Mouse (Mus musculus) layer of hippocampus, adult 9-10 months (tissue): ENCODE data around the gene 1810055G02Rik.

Source experiments
- DNase-seq: peaks from one replicate; pipeline ENCODE4 v3.0.0; 2022; ENCODE audit warnings: low spot score

Gene 1810055G02Rik

DNA sequence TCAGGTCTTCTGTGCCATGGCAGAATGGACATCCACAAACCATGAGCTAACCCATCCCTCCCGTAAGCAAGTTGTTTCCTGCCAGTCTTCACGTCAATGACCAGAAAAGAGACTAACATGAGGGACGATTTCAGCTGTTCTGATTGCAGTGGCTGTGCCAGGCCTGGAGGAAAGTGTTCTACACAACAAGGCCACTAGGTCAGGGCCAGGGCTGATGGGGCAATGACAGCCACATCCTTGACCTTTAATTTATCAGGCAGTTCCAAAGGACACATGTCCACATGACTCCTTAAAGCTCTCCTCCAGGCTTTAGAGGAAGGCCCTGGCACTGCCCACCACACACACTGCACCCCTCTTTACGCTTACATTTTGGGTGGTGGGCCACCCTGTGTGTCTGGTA, 12.6 kb upstream of the 1810055G02Rik start:
- no peak for DNase-seq

DNA sequence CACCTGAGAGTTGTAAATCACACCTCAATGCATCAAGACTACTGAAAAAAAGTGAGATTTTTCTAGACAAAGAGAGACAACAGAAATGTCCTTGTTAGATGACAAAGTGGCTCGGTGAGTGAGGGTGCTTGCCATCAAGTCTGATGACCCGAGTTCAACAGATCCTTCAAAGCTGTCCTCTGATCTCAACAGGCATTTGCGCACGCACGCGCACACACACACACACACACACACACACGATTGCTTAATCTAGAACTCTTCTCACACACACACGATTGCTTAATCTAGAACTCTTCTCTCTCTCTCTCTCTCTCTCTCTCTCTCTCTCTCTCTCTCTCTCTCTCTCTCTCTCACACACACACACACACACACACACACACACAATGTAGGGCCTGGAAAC, 12.1 kb upstream of the 1810055G02Rik start:
- no peak for DNase-seq

GRCm38 (mm10) chr19:3698035-3698434, 10.1 kb upstream of the 1810055G02Rik start:
- no peak for DNase-seq

GRCm38 (mm10) chr19:3699508-3700438, 8.3 kb upstream of the 1810055G02Rik start:
- peak; percentile 68 for DNase-seq

DNA sequence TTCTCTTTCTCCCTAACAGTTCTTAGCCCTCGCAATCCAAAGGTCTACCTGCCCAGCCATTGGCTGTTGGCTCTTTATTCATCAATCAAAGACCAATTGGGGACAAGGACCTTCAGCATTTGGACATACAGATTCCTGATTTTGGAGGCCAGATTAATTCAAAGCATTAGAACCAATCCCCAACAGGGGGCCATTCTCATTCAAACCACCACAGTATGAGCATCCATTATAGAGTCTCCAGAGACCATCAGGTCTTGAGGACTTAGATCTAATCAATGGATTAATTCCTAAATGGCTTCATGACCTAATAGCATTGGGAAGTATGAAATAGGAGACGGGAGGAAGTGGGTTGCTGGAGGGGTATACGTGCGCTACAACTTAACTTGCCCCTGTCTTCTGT, 5.6 kb upstream of the 1810055G02Rik start:
- DNase-seq, result no peak

- no peak for DNase-seq
These were observed 1.8 kb upstream of the 1810055G02Rik start for GRCm38 (mm10) chr19:3706258-3706657.

- DNase-seq, result no peak
These were observed 540 bp upstream of the 1810055G02Rik start for GRCm38 (mm10) chr19:3707553-3707952.

GRCm38 (mm10) chr19:3709013-3709787, 1.1 kb downstream of the 1810055G02Rik start:
- no peak for DNase-seq

- no peak for DNase-seq
These were observed 2.3 kb downstream of the 1810055G02Rik start for GRCm38 (mm10) chr19:3710436-3710835.

GRCm38 (mm10) chr19:3714381-3714780, 6.3 kb downstream of the 1810055G02Rik start:
- DNase-seq, result no peak

GRCm38 (mm10) chr19:3718481-3719361, 10.6 kb downstream of the 1810055G02Rik start:
- peak; percentile 75 for DNase-seq

DNA sequence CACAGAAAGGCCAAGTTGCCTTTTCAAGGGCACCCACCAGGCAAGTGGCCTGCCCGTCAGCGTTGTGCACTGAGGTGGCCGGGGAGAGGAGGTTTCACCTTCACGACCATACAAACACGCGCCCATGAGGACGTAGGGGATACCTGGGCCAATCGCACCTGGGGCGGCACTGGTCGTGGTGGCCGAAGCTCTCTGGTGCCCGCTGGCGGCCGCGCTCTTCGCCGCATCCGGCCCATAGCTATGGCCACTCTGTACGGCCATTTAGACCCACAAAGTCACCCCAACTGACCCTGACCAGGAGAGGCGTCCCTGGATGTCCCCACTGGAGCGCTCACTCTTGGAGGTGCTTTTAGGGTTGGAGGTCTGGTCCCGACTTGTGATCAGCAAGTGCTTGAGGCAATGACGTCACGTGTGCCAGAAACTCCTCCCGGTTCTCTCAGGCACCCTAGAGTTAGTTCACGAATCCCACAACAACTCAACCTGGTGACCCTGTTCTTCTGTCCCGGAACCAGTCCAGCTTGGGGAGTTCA, 11.3 kb downstream of the 1810055G02Rik start:
- DNase-seq, result peak; percentile 17

DNA sequence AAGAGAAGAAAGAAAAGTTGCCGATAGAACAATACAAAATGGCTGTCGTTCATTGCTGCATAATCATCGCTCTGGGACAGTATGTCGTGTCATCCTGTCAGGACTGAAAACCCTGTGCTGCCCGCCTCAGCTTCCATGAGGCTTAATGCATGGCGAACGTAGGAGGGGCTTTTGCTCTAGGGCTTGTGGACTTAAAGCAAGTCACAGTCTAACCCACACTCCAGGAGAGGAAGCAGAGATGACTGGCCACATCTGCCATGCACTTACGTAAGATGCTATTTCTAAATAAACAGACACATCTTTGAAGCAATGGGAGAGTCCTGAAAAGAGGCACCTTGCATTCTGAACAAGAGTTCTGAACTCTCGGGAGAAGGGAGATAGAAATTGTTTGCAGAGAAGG, 15.1 kb downstream of the 1810055G02Rik start:
- no peak for DNase-seq

- DNase-seq, result no peak
These were observed 15.8 kb downstream of the 1810055G02Rik start for GRCm38 (mm10) chr19:3723904-3724303.

DNA sequence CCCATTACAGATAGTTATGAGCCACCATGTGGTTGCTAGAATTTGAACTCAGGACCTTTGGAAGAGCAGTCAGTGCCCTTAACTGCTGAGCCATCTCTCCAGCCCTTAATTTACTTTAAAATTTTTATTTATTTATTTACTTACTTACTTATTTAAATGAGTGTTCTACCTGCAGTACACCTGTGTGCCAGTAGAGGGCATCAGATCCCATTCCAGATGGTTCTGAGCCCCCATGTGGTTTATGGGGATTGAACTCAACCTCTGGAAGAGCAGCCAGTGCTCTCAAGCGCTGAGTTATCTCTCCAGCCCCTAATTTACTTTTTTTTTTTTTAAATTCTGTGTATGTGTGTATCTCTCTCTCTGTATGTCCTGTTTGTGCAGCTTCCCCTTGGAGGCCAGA, 16.7 kb downstream of the 1810055G02Rik start:
- DNase-seq, result peak; percentile 72

DNA sequence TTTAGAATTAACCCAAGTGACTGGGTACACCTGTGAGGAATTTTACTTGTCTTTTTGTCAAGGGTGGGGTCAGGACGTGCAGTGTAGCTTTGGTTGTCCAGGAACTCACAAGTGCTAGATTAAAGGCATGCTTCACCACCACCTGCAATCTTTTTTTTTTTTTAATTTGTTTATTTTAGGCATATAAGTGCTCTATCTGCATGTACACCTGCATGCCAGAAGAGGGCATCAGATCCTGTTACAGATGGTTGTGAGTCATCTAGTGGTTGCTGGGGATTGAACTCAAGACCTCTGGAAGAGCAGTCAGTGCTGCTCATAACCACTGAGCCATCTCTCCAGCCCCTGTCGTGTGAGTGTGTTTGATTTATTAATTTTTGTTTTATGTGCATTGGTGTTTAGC, 20.8 kb downstream of the 1810055G02Rik start:
- no peak for DNase-seq

GRCm38 (mm10) chr19:3730781-3731646, 22.9 kb downstream of the 1810055G02Rik start:
- DNase-seq, result no peak

- no peak for DNase-seq
These were observed 27.9 kb downstream of the 1810055G02Rik start for GRCm38 (mm10) chr19:3736001-3736400.

DNA sequence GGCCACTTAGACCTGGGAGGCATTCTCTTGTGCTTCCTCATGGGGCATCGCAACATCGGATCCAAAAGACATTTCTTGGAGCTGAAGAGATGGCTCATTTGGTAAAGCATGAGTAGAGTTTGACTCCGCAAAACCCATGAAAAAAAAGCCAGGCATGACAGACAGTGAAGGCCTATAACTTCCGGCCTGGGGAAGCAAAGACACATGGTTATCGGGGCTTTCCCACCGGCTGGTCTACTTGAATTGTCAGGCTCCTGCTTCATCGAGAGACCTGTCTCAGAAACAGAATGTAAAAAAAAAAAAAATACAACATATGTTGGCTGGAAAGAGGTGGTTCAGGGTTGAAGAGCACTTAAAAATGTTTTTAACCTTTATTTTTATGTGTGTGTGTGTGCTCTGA, 31.6 kb downstream of the 1810055G02Rik start:
- no peak for DNase-seq

- DNase-seq, result no peak
These were observed 34.6 kb downstream of the 1810055G02Rik start for GRCm38 (mm10) chr19:3742716-3743115.

GRCm38 (mm10) chr19:3743362-3743761, 35.3 kb downstream of the 1810055G02Rik start:
- no peak for DNase-seq
